Mouse (Mus musculus) bone marrow macrophage, adult 2 months (primary cell): ENCODE data around the gene Ece2. TPM values are rescaled to one million over a fixed set of nuclear protein-coding genes. Genes with fewer than 3 reads are reported as not detected.

ENCODE experiments used
- H3K27ac ChIP-seq: 2 replicates; pipeline ENCODE4 v1.5.1; 2012; ENCODE audit warnings: low read depth, low read length; ENCODE audit not compliant: insufficient read depth
- H3K4me1 ChIP-seq: 2 replicates; pipeline ENCODE4 v1.6.1; 2012; ENCODE audit warnings: low read length; ENCODE audit not compliant: control insufficient read depth, insufficient read depth
- H3K4me3 ChIP-seq: 2 replicates; pipeline ENCODE4 v1.5.1; 2012; ENCODE audit warnings: mild to moderate bottlenecking, low read length, moderate library complexity; ENCODE audit not compliant: insufficient read depth
- CTCF ChIP-seq: IDR thresholded peaks from 2 replicates; pipeline ENCODE4 v1.5.1; 2012; ENCODE audit warnings: low read depth, mild to moderate bottlenecking, low read length, moderate library complexity
- POLR2A ChIP-seq: IDR thresholded peaks from 2 replicates; pipeline ENCODE4 v1.6.1; 2012; ENCODE audit warnings: mild to moderate bottlenecking, low read depth, low read length, borderline replicate concordance
- polyA plus RNA-seq: library from polyadenylated mRNA; stranded (reverse); fragments of >200 nt; gene quantifications from 2 replicates; pipeline ENCODE4 v1.2.4, GENCODE M21; 2012; ENCODE audit not compliant: missing spikeins, insufficient read depth, insufficient read length

The Ece2 gene
- polyA plus RNA-seq, 1 experiment, result not detected

- peaks cover 11% of the 10 kb centered on the region for H3K4me1 ChIP-seq
- H3K4me3 ChIP-seq, result peak overlapping the region; percentile 60
- H3K27ac ChIP-seq, result peak overlapping the region; percentile 17
- TF ChIP-seq CTCF, result no peak
- TF ChIP-seq POLR2A, result no peak
These were observed 7.5 kb upstream of the Ece2 start for GRCm38 (mm10) chr16:20621991-20622685.

- Histone ChIP-seq H3K4me1 (peaks cover 11% of the 10 kb centered on the region), H3K4me3 (no peak overlapping the region), H3K27ac (no peak overlapping the region)
- TF ChIP-seq POLR2A (no peak), CTCF (no peak)
These were observed 6.4 kb upstream of the Ece2 start for GRCm38 (mm10) chr16:20623211-20623610.

GRCm38 (mm10) chr16:20628871-20629391, 697 bp upstream of the Ece2 start:
- TF ChIP-seq POLR2A (no peak), CTCF (no peak)
- Histone ChIP-seq H3K4me1 (no peaks in the 10 kb centered on the region; the same call in 1 of the 2 replicates), H3K4me3 (no peak overlapping the region), H3K27ac (no peak overlapping the region)

- TF ChIP-seq POLR2A (no peak), CTCF (no peak)
- Histone ChIP-seq H3K27ac (no peak overlapping the region), H3K4me1 (peaks cover 3% of the 10 kb centered on the region; the same call in 1 of the 2 replicates), H3K4me3 (no peak overlapping the region)
These were observed 7.8 kb downstream of the Ece2 start for GRCm38 (mm10) chr16:20637410-20637809.

GRCm38 (mm10) chr16:20638367-20638766, 8.7 kb downstream of the Ece2 start:
- TF ChIP-seq POLR2A, result no peak
- no peak for TF ChIP-seq CTCF

GRCm38 (mm10) chr16:20642161-20642560, 12.5 kb downstream of the Ece2 start:
- peaks cover 3% of the 10 kb centered on the region; the same call in 1 of the 2 replicates for H3K4me1 ChIP-seq
- no peak overlapping the region for H3K27ac ChIP-seq
- no peak overlapping the region for H3K4me3 ChIP-seq
- TF ChIP-seq POLR2A (no peak), CTCF (peak; percentile 83)

More at GRCm38 (mm10) chr16:20638367-20638766, 8.7 kb downstream of the Ece2 start:
- Histone ChIP-seq H3K4me3 (no peak overlapping the region), H3K27ac (no peak overlapping the region), H3K4me1 (peaks cover 3% of the 10 kb centered on the region; the same call in 1 of the 2 replicates)

GRCm38 (mm10) chr16:20643911-20644310, 14.3 kb downstream of the Ece2 start:
- peaks cover 3% of the 10 kb centered on the region; the same call in 1 of the 2 replicates for H3K4me1 ChIP-seq
- no peak for TF ChIP-seq CTCF
- no peak for TF ChIP-seq POLR2A
- H3K4me3 ChIP-seq, result no peak overlapping the region
- H3K27ac ChIP-seq, result no peak overlapping the region

- H3K4me3 ChIP-seq, result peak within 1 kb of the TSS; percentile 84
- no peak for TF ChIP-seq CTCF
- 0 out of 2 replicates have a peak, but pooled peaks have one; percentile 31 for TF ChIP-seq POLR2A
- H3K4me1 ChIP-seq, result peaks cover 2% of the 10 kb centered on the region; the same call in 1 of the 2 replicates
- peak within 1 kb of the TSS; percentile 60 for H3K27ac ChIP-seq
These were observed 21.7 kb downstream of the Ece2 start, which contains the start of gene Psmd2 for GRCm38 (mm10) chr16:20651076-20651946. Psmd2 (plus strand) TSS chr16:20651652.

- H3K4me1 ChIP-seq, result peaks cover 8% of the 10 kb centered on the region
- TF ChIP-seq CTCF, result no peak
- no peak for TF ChIP-seq POLR2A
- peak overlapping the region; percentile 84 for H3K4me3 ChIP-seq
- H3K27ac ChIP-seq, result peak overlapping the region; percentile 36; the same call in 1 of the 2 replicates
These were observed 22.3 kb downstream of the Ece2 start for GRCm38 (mm10) chr16:20651947-20652310.

- no peak overlapping the region for H3K27ac ChIP-seq
- H3K4me3 ChIP-seq, result no peak overlapping the region
- no peak for TF ChIP-seq POLR2A
- no peak for TF ChIP-seq CTCF
- peaks cover 20% of the 10 kb centered on the region for H3K4me1 ChIP-seq
These were observed 23.7 kb downstream of the Ece2 start for GRCm38 (mm10) chr16:20653315-20653714.
